Mouse (Mus musculus) right cerebral cortex, adult 18-20 months (tissue): ENCODE results near the gene Crb3.
A peak's percentile ranks its signal among the peaks of the same experiment; 100 is the strongest.

ENCODE experiments used
- DNase-seq: peaks from one replicate; pipeline ENCODE4 v3.0.0; 2022; ENCODE audit warnings: mixed read lengths

The Crb3 gene

GRCm38 (mm10) chr17:57063031-57063430 lies 4.1 kb downstream of the Crb3 start:
- no peak for DNase-seq

- DNase-seq = no peak
Measured at GRCm38 (mm10) chr17:57066908-57067307, 8.0 kb downstream of the Crb3 start.

- no peak for DNase-seq
Measured at GRCm38 (mm10) chr17:57070272-57070671, 11.4 kb downstream of the Crb3 start.

GRCm38 (mm10) chr17:57070699-57071098 lies 11.8 kb downstream of the Crb3 start:
- no peak for DNase-seq

GRCm38 (mm10) chr17:57076916-57077315 lies 18.0 kb downstream of the Crb3 start:
- DNase-seq = no peak

GRCm38 (mm10) chr17:57078336-57078735 lies 19.4 kb downstream of the Crb3 start, which contains the start of gene Dennd1c:
Gene Dennd1c (minus strand): TSS chr17:57078514.
- no peak for DNase-seq

GRCm38 (mm10) chr17:57079919-57080318 lies 21.0 kb downstream of the Crb3 start:
- DNase-seq = no peak

- DNase-seq = no peak
Measured at GRCm38 (mm10) chr17:57081234-57081842, 22.4 kb downstream of the Crb3 start.

- DNase-seq = no peak
Measured at GRCm38 (mm10) chr17:57082481-57082880, 23.6 kb downstream of the Crb3 start.

- DNase-seq = no peak
Measured at GRCm38 (mm10) chr17:57085970-57086757, 27.3 kb downstream of the Crb3 start.

- peak; percentile 91 for DNase-seq
Measured at GRCm38 (mm10) chr17:57087049-57087832, 28.3 kb downstream of the Crb3 start, which contains the start of gene Tubb4a. Gene Tubb4a (minus strand): TSS chr17:57087782.

GRCm38 (mm10) chr17:57094222-57094621 lies 35.3 kb downstream of the Crb3 start:
- DNase-seq = no peak

GRCm38 (mm10) chr17:57095855-57096622 lies 37.1 kb downstream of the Crb3 start:
- no peak for DNase-seq

- DNase-seq = peak; percentile 79
Measured at GRCm38 (mm10) chr17:57096623-57096920, 37.7 kb downstream of the Crb3 start.

GRCm38 (mm10) chr17:57098321-57098720 lies 39.4 kb downstream of the Crb3 start:
- DNase-seq = no peak

- no peak for DNase-seq
Measured at GRCm38 (mm10) chr17:57099629-57100325, 40.9 kb downstream of the Crb3 start.

- DNase-seq = no peak
Measured at GRCm38 (mm10) chr17:57102276-57102675, 43.4 kb downstream of the Crb3 start.

GRCm38 (mm10) chr17:57104496-57104895 lies 45.6 kb downstream of the Crb3 start:
- DNase-seq = no peak

- no peak for DNase-seq
Measured at GRCm38 (mm10) chr17:57105181-57106034, 46.5 kb downstream of the Crb3 start, which contains the start of gene Tnfsf9. Gene Tnfsf9 (plus strand): TSS chr17:57105325.

- no peak for DNase-seq
Measured at GRCm38 (mm10) chr17:57106035-57106368, 47.1 kb downstream of the Crb3 start.

GRCm38 (mm10) chr17:57107064-57107463 lies 48.2 kb downstream of the Crb3 start:
- no peak for DNase-seq
